Mouse (Mus musculus) monocyte, adult 2 months (primary cell): Measurements from ENCODE around the gene Natd1.

Experiments used
- DNase-seq, 2 experiments: peaks; one replicate each; pipeline ENCODE4 v3.0.0; 2022; ENCODE audit warnings: low spot score in 2 of 2, low read depth in 1 of 2

Natd1 gene

GRCm38 (mm10) chr11:60914491-60914890 lies at the start of gene Natd1:
Gene Natd1, minus strand, starts transcription at chr11:60914750.
- DNase-seq, result no peak

GRCm38 (mm10) chr11:60962709-60963108 lies 48.2 kb upstream of the Natd1 start:
- DNase-seq, result no peak

- no peak for DNase-seq
Measured at GRCm38 (mm10) chr11:60961176-60961575, 46.6 kb upstream of the Natd1 start.

GRCm38 (mm10) chr11:60958948-60959347 lies 44.4 kb upstream of the Natd1 start:
- DNase-seq, result no peak

GRCm38 (mm10) chr11:60955621-60956383 lies 41.3 kb upstream of the Natd1 start:
- no peak for DNase-seq

GRCm38 (mm10) chr11:60954255-60955104 lies 39.9 kb upstream of the Natd1 start:
- DNase-seq, result no peak

GRCm38 (mm10) chr11:60953803-60954202 lies 39.3 kb upstream of the Natd1 start:
- peak in 1 of 2 experiments; percentile 56 for DNase-seq

- no peak for DNase-seq
Measured at GRCm38 (mm10) chr11:60952986-60953385, 38.4 kb upstream of the Natd1 start.

- DNase-seq, result no peak
Measured at GRCm38 (mm10) chr11:60952362-60952761, 37.8 kb upstream of the Natd1 start.

GRCm38 (mm10) chr11:60951896-60952295 lies 37.3 kb upstream of the Natd1 start:
- DNase-seq, result no peak

- no peak for DNase-seq
Measured at GRCm38 (mm10) chr11:60945003-60945402, 30.5 kb upstream of the Natd1 start.

- no peak for DNase-seq
Measured at GRCm38 (mm10) chr11:60942263-60943015, 27.9 kb upstream of the Natd1 start.

GRCm38 (mm10) chr11:60941370-60941769 lies 26.8 kb upstream of the Natd1 start:
- DNase-seq, result no peak

- DNase-seq, result no peak
Measured at GRCm38 (mm10) chr11:60940501-60940900, 26.0 kb upstream of the Natd1 start.

GRCm38 (mm10) chr11:60939487-60939886 lies 24.9 kb upstream of the Natd1 start:
- DNase-seq, result no peak

- DNase-seq, result no peak
Measured at GRCm38 (mm10) chr11:60937611-60938010, 23.1 kb upstream of the Natd1 start.

GRCm38 (mm10) chr11:60935975-60936373 lies 21.4 kb upstream of the Natd1 start:
- peak in 1 of 2 experiments; percentile 24 for DNase-seq

GRCm38 (mm10) chr11:60935326-60935974 lies 20.9 kb upstream of the Natd1 start:
- peak; percentile 64 to 74 for DNase-seq

GRCm38 (mm10) chr11:60934795-60935194 lies 20.2 kb upstream of the Natd1 start:
- no peak for DNase-seq

- peak in 1 of 2 experiments; percentile 9 for DNase-seq
Measured at GRCm38 (mm10) chr11:60933178-60933930, 18.8 kb upstream of the Natd1 start.
